Mouse (Mus musculus): ENCODE data around the gene Gdpd3. TPM values are rescaled to one million over a fixed set of nuclear protein-coding genes. Genes with fewer than 3 reads are reported as not detected.

Gdpd3 gene
- polyA plus RNA-seq, 1 experiment = 2.5 TPM

DNA sequence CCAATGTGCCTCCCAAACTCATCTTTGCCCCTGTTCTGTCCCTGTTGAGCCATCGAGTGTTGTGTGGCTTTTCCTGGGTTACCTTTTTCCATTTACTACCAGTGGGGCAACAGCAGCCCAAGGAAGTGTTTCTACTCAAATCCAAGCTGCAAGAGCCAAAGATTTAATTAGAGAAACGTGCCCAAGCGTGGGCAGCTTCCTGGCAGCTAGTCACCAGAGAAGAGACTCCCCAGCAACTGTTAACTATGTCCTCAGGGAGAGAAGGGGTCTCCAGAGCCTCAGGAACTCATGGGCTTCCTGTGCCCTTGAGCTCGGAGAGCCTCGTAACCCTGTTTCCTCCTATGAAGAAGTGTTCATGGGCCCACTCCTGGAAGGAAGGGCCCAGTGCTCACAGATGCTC is 25.2 kb upstream of the Gdpd3 start:
- Histone ChIP-seq H3K27ac (ENCODE audit: insufficient read depth, low read length) (no peak overlapping the region), H3K4me3 (ENCODE audit: insufficient read depth, low read length) (no peak overlapping the region), H3K4me1 (ENCODE audit: control insufficient read depth, insufficient read depth, low read length) (peaks cover 10% of the 10 kb centered on the region)
- TF ChIP-seq CTCF (IDR thresholded peaks at IDR 0.05; ENCODE audit: extremely low read depth, insufficient read depth, low read length) = no peak
- TF ChIP-seq POLR2A (IDR thresholded peaks at IDR 0.05; ENCODE audit: extremely low read depth, insufficient read depth, low read length) = no peak

DNA sequence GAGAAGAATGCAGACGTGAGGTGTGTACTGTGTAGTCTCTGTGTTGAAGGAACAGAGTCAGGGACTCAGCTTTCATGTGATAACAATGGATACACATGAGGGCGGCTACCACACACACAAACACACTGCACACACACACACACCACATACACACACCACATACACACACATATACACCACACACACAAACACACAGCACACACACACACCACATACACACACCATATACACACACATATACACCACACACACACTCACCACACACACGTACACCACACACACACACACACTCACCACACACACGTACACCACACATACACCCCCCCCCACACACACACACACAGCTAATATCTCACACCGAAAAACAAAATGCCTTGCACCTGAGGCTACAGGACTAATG is 24.7 kb upstream of the Gdpd3 start:
- Histone ChIP-seq H3K27ac (ENCODE audit: insufficient read depth, low read length) (no peak overlapping the region), H3K4me1 (ENCODE audit: control insufficient read depth, insufficient read depth, low read length) (peaks cover 10% of the 10 kb centered on the region), H3K4me3 (ENCODE audit: insufficient read depth, low read length) (no peak overlapping the region)
- TF ChIP-seq POLR2A (IDR thresholded peaks at IDR 0.05; ENCODE audit: extremely low read depth, insufficient read depth, low read length) = no peak
- no peak for TF ChIP-seq CTCF (IDR thresholded peaks at IDR 0.05; ENCODE audit: extremely low read depth, insufficient read depth, low read length)

- Histone ChIP-seq H3K27ac (ENCODE audit: insufficient read depth, low read length) (no peak overlapping the region), H3K4me3 (ENCODE audit: insufficient read depth, low read length) (no peak overlapping the region), H3K4me1 (ENCODE audit: control insufficient read depth, insufficient read depth, low read length) (peaks cover 10% of the 10 kb centered on the region)
- TF ChIP-seq POLR2A (IDR thresholded peaks at IDR 0.05; ENCODE audit: extremely low read depth, insufficient read depth, low read length) = no peak
- no peak for TF ChIP-seq CTCF (IDR thresholded peaks at IDR 0.05; ENCODE audit: extremely low read depth, insufficient read depth, low read length)
Measured at GRCm38 (mm10) chr7:126741964-126742482, 24.1 kb upstream of the Gdpd3 start.

DNA sequence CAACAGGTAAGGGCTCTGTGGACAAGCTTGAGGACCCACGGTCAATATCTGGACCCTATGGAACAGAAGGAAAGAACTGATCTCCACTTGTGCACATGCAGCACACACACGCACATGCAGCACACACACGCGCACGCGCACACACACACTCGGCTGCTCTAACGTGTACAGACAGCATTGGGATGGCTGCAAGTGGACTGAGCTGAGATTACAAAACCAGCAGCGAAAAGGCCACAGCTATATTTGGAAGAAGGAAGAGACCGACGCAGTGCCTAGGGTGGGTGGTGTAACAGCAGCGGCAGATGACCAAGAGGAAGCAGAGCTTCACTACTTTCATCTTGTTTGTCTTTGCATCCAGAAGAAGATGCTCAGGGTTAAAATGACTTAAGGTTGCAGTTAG is 20.1 kb upstream of the Gdpd3 start:
- Histone ChIP-seq H3K27ac (ENCODE audit: insufficient read depth, low read length) (no peak overlapping the region), H3K4me3 (ENCODE audit: insufficient read depth, low read length) (no peak overlapping the region), H3K4me1 (ENCODE audit: control insufficient read depth, insufficient read depth, low read length) (peaks cover 2% of the 10 kb centered on the region; the same call in 1 of the 2 replicates)
- TF ChIP-seq POLR2A (IDR thresholded peaks at IDR 0.05; ENCODE audit: extremely low read depth, insufficient read depth, low read length) (0 out of 2 replicates have a peak, but pooled peaks have one; percentile 7), CTCF (IDR thresholded peaks at IDR 0.05; ENCODE audit: extremely low read depth, insufficient read depth, low read length) (no peak)

DNA sequence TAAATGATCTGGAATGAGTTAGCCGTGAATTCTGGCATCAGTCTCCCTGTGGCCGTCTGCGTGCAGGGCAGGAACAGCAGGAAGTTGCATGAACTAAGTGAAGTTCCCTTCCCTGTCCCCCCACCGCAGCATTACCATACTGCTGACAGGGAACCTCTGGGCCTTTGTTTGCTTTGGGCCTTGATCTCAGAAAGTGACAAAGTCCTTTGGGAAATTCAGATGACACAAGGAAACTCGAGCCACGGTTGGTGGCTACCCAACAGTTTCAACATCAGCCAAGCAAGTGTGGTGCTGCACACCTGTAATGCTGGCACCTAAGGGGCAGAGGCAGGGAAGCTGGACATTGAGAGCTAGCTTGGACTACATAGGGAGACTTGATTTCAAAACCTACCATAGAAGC is 19.3 kb upstream of the Gdpd3 start:
- Histone ChIP-seq H3K4me1 (ENCODE audit: control insufficient read depth, insufficient read depth, low read length) (no peaks in the 10 kb centered on the region), H3K4me3 (ENCODE audit: insufficient read depth, low read length) (no peak overlapping the region), H3K27ac (ENCODE audit: insufficient read depth, low read length) (no peak overlapping the region)
- no peak for TF ChIP-seq POLR2A (IDR thresholded peaks at IDR 0.05; ENCODE audit: extremely low read depth, insufficient read depth, low read length)
- no peak for TF ChIP-seq CTCF (IDR thresholded peaks at IDR 0.05; ENCODE audit: extremely low read depth, insufficient read depth, low read length)

DNA sequence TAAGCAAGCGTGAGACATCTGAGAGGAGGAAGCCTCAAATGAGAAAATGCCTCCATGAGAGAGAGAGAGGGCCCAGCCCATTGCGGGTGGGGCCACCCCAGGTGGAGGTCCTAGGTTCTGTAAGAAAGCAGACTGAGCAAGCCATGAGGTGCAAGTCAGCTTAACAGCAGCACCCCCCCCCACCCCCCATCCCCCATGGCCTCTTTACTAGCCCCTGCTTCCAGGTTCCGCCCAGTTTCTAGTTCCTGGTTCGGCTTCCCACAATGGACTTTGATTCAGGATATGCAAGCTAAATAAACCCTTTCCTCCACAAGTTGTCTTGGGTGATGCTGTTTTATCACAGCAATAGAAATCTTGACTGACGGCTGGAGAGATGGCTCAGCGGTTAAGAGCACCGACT is 17.3 kb upstream of the Gdpd3 start:
- H3K27ac ChIP-seq (ENCODE audit: insufficient read depth, low read length) = no peak overlapping the region
- H3K4me3 ChIP-seq (ENCODE audit: insufficient read depth, low read length) = no peak overlapping the region
- no peaks in the 10 kb centered on the region for H3K4me1 ChIP-seq (ENCODE audit: control insufficient read depth, insufficient read depth, low read length)
- no peak for TF ChIP-seq CTCF (IDR thresholded peaks at IDR 0.05; ENCODE audit: extremely low read depth, insufficient read depth, low read length)
- TF ChIP-seq POLR2A (IDR thresholded peaks at IDR 0.05; ENCODE audit: extremely low read depth, insufficient read depth, low read length) = no peak

DNA sequence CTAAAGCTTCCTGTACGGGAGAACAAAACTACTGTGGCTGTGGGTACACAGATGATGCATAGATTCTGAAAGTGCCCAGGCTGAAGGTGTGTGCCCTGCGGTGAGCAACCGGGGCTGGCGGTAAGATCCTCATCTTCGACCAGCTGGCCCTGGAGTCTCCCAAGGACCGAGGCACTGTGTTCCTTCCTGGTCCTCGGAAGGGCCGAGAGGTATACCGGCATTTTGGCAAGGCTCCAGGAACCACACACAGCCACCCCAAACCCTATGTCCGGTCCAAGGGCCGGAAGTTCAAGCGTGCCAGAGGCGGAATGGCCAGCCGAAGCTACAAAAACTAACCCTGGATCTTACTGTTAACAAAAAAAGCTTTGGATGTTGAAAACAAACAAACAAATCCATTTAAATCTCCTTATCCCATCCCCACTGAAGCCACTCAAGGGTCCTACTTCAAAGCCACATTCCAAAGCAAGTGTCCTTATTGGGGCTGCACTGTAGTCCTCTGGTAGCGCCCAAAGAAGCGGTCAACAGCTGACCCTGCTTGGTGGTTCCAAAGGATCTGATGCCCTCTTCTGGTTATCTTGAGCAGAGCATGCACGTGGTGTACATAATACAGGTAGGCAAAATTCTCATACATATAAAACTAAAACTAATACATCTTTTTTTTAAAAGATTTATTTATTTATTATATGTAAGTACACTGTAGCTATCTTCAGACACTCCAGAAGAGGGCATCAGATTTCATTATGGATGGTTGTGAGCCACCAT is 16.4 kb upstream of the Gdpd3 start:
- Histone ChIP-seq H3K27ac (ENCODE audit: insufficient read depth, low read length) (no peak overlapping the region), H3K4me1 (ENCODE audit: control insufficient read depth, insufficient read depth, low read length) (peaks cover 3% of the 10 kb centered on the region; the same call in 1 of the 2 replicates), H3K4me3 (ENCODE audit: insufficient read depth, low read length) (no peak overlapping the region)
- TF ChIP-seq POLR2A (IDR thresholded peaks at IDR 0.05; ENCODE audit: extremely low read depth, insufficient read depth, low read length) = no peak
- no peak for TF ChIP-seq CTCF (IDR thresholded peaks at IDR 0.05; ENCODE audit: extremely low read depth, insufficient read depth, low read length)

DNA sequence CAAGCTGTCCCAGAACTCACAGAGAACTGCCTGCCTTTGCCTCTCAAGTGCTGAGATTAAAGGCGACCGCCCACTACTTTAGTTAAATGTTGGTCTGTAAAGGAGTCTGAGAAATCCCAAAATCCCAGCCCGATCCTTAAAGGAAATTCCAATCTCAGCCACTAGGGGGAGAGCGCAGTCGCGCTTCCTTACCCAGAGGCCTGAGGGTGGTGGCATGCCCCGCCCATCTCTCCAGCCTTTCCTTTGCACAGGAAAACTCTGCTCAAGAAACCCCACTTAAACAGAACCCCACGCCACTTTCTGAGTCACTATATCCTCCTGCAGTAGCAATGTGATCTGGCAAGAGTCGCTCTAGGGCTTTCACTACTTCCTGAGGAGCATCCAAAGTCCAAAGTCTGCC is 11.3 kb upstream of the Gdpd3 start:
- TF ChIP-seq POLR2A (IDR thresholded peaks at IDR 0.05; ENCODE audit: extremely low read depth, insufficient read depth, low read length) (no peak), CTCF (IDR thresholded peaks at IDR 0.05; ENCODE audit: extremely low read depth, insufficient read depth, low read length) (peak; percentile 73)
- Histone ChIP-seq H3K27ac (ENCODE audit: insufficient read depth, low read length) (no peak overlapping the region), H3K4me1 (ENCODE audit: control insufficient read depth, insufficient read depth, low read length) (peaks cover 3% of the 10 kb centered on the region; the same call in 1 of the 2 replicates), H3K4me3 (ENCODE audit: insufficient read depth, low read length) (no peak overlapping the region)

GRCm38 (mm10) chr7:126758539-126758938 is 7.6 kb upstream of the Gdpd3 start:
- no peak for TF ChIP-seq CTCF (IDR thresholded peaks at IDR 0.05; ENCODE audit: extremely low read depth, insufficient read depth, low read length)
- no peak for TF ChIP-seq POLR2A (IDR thresholded peaks at IDR 0.05; ENCODE audit: extremely low read depth, insufficient read depth, low read length)
- Histone ChIP-seq H3K4me1 (ENCODE audit: control insufficient read depth, insufficient read depth, low read length) (peaks cover 14% of the 10 kb centered on the region), H3K27ac (ENCODE audit: insufficient read depth, low read length) (no peak overlapping the region), H3K4me3 (ENCODE audit: insufficient read depth, low read length) (no peak overlapping the region)
